Mouse (Mus musculus): Measurements from ENCODE around the gene Tbc1d9.

The Tbc1d9 gene

GRCm38 (mm10) chr8:83165235-83165930 lies at the start of gene Tbc1d9:
Gene Tbc1d9 (plus strand): TSS chr8:83165352.
- DNase-seq (ENCODE audit: low spot score), result peak; percentile 80

DNA sequence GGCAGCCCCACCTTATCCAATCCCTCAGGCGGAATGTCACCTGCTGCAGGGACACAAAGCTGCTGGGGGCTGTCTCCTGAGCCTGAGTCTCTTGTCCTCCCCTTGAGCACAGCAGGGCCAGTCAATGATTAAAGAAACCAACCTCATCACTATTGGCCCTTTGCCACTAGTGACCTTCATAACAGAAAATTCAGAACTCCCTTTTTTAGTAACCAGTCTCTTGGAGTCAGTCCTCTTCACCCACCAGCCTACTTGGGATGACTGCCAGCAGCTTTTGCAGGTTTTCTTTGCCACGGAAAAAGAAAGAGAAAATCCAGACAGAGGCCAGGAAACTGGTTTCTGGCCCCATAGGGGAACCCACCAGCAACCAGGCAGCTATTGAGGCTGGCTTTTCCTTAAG lies 30.1 kb upstream of the Tbc1d9 start:
- DNase-seq (ENCODE audit: low spot score), result no peak

DNA sequence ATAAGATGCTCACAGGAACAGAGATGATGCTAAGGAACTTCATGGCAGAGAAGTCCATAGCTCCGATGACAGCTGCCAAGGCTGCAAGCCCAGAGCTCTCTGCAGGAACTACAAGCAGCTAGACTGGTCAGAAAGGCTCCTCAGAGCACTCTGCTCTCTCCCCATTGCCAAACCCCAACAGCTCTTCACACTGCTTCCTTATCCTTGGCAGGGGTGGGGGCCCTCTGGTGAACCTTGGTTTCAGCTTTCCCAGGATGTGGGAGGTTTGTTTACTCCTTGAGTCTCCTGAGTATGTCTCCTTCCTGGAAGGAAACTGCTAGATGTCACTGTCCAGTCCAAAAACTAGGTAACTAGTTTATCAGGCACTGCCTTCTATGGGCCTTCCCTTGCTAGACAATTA lies 25.1 kb upstream of the Tbc1d9 start:
- no peak for DNase-seq (ENCODE audit: low spot score)

GRCm38 (mm10) chr8:83140701-83141111 lies 24.4 kb upstream of the Tbc1d9 start:
- DNase-seq (ENCODE audit: low spot score), result no peak

DNA sequence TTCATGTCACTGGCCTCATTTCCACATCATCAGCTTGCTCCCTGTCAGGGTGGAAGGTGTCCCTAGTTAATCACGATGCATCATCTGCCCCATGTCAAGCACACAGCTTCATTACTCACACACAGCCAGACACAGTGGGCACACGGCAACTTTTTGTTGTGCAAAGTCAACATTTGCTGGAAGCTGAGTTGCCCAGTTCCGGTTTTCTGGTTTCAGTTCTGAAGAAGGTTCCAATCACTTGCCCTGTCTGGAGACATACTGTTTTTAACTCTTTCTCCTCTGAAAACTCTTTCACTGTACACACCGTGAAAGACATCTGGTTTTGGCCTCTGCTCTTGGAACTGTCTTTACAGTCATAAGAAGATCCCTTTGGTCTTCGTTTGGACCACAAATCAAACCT lies 23.8 kb upstream of the Tbc1d9 start:
- no peak for DNase-seq (ENCODE audit: low spot score)

GRCm38 (mm10) chr8:83144601-83145000 lies 20.6 kb upstream of the Tbc1d9 start:
- DNase-seq (ENCODE audit: low spot score), result no peak

- no peak for DNase-seq (ENCODE audit: low spot score)
Measured at GRCm38 (mm10) chr8:83145421-83145820, 19.7 kb upstream of the Tbc1d9 start.

GRCm38 (mm10) chr8:83149124-83149523 lies 16.0 kb upstream of the Tbc1d9 start:
- DNase-seq (ENCODE audit: low spot score), result no peak

GRCm38 (mm10) chr8:83152055-83152454 lies 13.1 kb upstream of the Tbc1d9 start:
- no peak for DNase-seq (ENCODE audit: low spot score)

DNA sequence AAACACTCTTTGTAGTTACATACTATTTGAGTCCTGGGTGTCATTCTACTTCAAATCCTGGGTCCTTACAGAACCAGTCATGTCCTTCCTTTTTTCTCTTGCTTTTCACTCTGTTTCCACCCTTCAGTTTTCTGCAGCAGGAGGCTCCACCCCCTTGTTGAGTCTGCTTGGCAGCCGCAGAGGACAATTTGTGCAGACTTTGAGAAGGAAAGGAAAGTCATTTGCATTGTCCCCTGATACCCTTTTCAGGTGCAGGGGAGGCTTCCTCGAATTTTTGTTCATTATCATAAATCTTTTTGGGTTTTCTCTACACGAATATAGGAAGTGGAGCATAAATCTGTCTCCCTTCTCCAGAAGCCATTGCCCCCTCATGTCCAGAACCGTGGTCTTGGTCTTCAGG lies 12.7 kb upstream of the Tbc1d9 start:
- DNase-seq (ENCODE audit: low spot score), result no peak

GRCm38 (mm10) chr8:83155110-83155509 lies 10.0 kb upstream of the Tbc1d9 start:
- DNase-seq (ENCODE audit: low spot score), result no peak

- no peak for DNase-seq (ENCODE audit: low spot score)
Measured at GRCm38 (mm10) chr8:83158971-83159370, 6.2 kb upstream of the Tbc1d9 start.

- DNase-seq (ENCODE audit: low spot score), result no peak
Measured at GRCm38 (mm10) chr8:83159615-83160014, 5.5 kb upstream of the Tbc1d9 start.

GRCm38 (mm10) chr8:83160613-83161012 lies 4.5 kb upstream of the Tbc1d9 start:
- DNase-seq (ENCODE audit: low spot score), result no peak

- DNase-seq (ENCODE audit: low spot score), result peak; percentile 60
Measured at GRCm38 (mm10) chr8:83165931-83166867, 1.0 kb downstream of the Tbc1d9 start, which contains the start of gene Gm10645. Gene Gm10645 (minus strand): TSS chr8:83166170.

DNA sequence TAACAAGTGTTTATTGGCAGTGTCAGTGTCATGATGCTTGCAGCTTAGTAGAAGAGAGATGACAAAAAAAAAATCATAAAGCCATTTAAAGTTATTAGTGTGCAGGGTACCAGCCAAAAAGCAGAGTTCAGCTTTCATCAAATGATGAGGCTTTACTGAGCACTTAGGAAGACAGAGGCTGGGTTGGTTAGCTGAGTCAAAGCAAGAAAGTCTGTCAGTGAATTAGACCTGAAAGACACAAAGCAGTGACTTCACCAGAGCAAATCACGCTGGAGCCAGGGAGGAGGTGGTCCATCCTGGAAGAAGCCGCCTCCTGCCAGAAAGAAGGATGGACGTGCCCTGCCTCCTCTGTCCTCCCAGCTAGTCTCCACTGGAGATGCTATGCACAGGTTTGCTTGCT lies 2.8 kb downstream of the Tbc1d9 start:
- DNase-seq (ENCODE audit: low spot score), result no peak

- DNase-seq (ENCODE audit: low spot score), result no peak
Measured at GRCm38 (mm10) chr8:83169127-83169526, 4.0 kb downstream of the Tbc1d9 start.

GRCm38 (mm10) chr8:83169709-83170108 lies 4.6 kb downstream of the Tbc1d9 start:
- peak; percentile 34 for DNase-seq (ENCODE audit: low spot score)

DNA sequence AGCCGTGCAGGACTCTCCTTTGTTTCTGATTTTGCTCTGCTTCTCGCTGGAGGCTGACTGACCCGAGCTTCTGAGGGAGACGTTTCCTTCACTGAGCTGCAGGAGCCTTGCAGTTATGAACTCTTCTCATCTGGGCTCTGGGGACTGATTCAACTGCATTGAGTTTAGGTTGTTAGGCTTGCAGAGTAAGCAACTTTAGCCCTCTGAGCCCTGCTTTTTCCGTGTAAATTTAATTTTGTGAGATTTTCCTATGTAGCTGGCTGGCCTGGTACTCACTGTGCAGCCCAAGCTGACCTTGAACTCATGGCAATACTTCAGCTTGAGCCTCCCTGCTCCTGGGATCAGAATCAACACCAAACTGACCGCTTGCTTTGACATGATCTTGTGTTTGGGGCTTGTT lies 5.7 kb downstream of the Tbc1d9 start:
- no peak for DNase-seq (ENCODE audit: low spot score)

DNA sequence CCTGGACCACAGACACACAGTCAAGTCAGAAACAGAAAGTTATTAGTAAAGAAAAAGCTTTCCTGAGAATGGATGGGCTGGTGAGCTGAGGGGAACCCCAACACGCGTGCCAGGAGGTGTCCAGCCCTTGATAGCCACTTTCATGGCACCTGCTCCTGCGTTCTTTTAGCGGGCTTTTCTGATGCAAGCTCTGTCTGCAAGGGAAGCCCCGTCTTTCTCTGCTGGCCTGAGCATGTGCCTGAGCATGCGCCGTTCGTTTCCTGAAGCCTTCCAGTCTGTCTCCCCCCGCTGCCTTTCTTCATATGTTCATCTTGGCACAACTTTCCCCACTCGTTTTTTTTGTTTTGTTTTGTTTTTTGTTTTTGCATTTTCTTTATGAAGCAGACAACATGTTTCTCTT lies 10.5 kb downstream of the Tbc1d9 start:
- no peak for DNase-seq (ENCODE audit: low spot score)

- no peak for DNase-seq (ENCODE audit: low spot score)
Measured at GRCm38 (mm10) chr8:83176785-83177184, 11.6 kb downstream of the Tbc1d9 start.

- no peak for DNase-seq (ENCODE audit: low spot score)
Measured at GRCm38 (mm10) chr8:83177317-83178195, 12.4 kb downstream of the Tbc1d9 start.

All from urinary bladder, postnatal 14 days (tissue).